Mouse (Mus musculus) myocyte (in vitro differentiated cells): ENCODE results near the gene Hnrnpa1.

Experiments used
- E2F4 ChIP-seq: IDR thresholded peaks from one replicate; pipeline ENCODE4 v1.6.1; 2011; ENCODE audit warnings: mild to moderate bottlenecking, control low read depth, moderate library complexity; ENCODE audit not compliant: insufficient read depth
- MAX ChIP-seq: IDR thresholded peaks from one replicate; pipeline ENCODE4 v1.6.1; 2011; ENCODE audit warnings: low read depth, mild to moderate bottlenecking, control low read depth
- POLR2A ChIP-seq: IDR thresholded peaks from one replicate; pipeline ENCODE4 v1.6.1; 2011; ENCODE audit warnings: low read depth, mild to moderate bottlenecking, control low read depth, moderate library complexity; ENCODE audit not compliant: insufficient read length
- POLR2AphosphoS2 ChIP-seq: IDR thresholded peaks from one replicate; pipeline ENCODE4 v1.6.1; 2011; ENCODE audit warnings: low read depth, control low read depth; ENCODE audit not compliant: insufficient read length

GRCm38 (mm10) chr15:103295851-103296250 lies 55.6 kb downstream of the Hnrnpa1 start:
- no peak for TF ChIP-seq MAX
- TF ChIP-seq E2F4, result no peak
- TF ChIP-seq POLR2A, result no peak
- TF ChIP-seq POLR2AphosphoS2, result no peak
